Mouse (Mus musculus) lung, adult 2 months (tissue): ENCODE data around the gene H2afb3.

Experiments used
- CTCF ChIP-seq: fragments of 200-500 bp; IDR thresholded peaks from 2 replicates; pipeline ENCODE4 v1.5.1; 2011; ENCODE audit warnings: mild to moderate bottlenecking, low read length, control low read depth; ENCODE audit not compliant: insufficient read depth
- POLR2A ChIP-seq: fragments of 200-500 bp; IDR thresholded peaks from 2 replicates; pipeline ENCODE4 v1.6.1; 2011; ENCODE audit warnings: low read depth, mild to moderate bottlenecking, control low read depth, low read length, borderline replicate concordance; ENCODE audit errors: extremely low read depth

DNA sequence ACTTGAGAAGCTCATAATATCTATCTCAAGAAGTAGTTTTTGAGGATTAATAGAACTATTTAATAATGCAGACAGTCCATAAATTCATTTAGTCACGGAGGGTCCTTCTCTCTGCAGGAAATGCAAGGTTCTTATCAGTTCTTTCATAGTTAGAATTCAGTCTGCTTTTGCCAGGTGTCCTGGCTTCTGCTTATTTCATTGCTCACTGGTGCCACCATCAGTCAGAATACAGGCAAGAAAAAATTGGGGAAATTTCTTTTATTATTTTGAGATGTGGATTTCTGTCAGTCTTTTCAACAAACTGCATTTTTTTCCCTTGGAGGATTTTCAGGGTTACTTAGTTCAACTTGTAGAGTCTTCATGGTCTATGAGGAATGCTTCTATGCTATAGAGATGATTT lies 25.4 kb downstream of the H2afb3 start:
- no peak for TF ChIP-seq POLR2A
- TF ChIP-seq CTCF, result no peak
